In the genomic region with DNA sequence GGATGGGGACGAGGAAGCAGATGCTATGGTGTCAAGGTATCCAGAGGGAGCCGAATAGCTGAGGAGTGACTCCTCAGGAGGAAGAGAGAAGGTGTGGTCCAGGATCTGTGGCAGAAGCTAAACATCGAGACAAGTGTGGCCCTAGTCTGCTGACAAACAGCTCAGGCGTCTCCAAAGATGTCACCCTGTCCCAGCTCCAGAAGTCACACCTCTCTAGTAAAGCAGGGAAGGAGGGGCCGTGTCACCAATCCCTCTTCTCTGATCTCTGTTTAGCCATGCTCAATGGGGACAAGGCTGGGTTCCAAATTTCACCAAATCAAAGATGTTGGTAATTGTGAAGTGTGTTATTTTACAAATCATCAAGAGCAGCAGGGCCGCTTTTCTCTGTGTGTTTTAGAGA, we compare ENCODE assay signal across 23 mouse cellular contexts.
"Had no signal": no experiment of that assay in that cellular context is flagged by ENCODE, and none has a peak within 500 bp of the region (broad histone marks: within the 10 kb centered on the region; RNA-seq: fewer than 3 reads in every experiment).

No protein-coding gene starts in this region.

- ATAC-seq: inflammation-experienced regulatory T-cells, adult 6 months; intestine, embryonic 16.5 days; liver, postnatal 0 days had no signal

- H3K4me2 ChIP-seq: kidney, embryonic 15.5 days; limb, embryonic 12.5 days; limb, embryonic 15.5 days; liver, embryonic 11.5 days; midbrain, embryonic 11.5 days; neural tube, embryonic 12.5 days; neural tube, embryonic 15.5 days had no signal

- H3K9me3 ChIP-seq: kidney, embryonic 15.5 days; limb, embryonic 12.5 days; limb, embryonic 15.5 days; neural tube, embryonic 12.5 days; neural tube, embryonic 15.5 days had no signal

- DNase-seq: kidney, adult 8-10 months; kidney, postnatal 10 days; kidney, postnatal 36 days; left cerebral cortex, postnatal 4 days; liver, postnatal 0 days; midbrain, embryonic 14.5 days; right cerebral cortex, adult 18-20 months; right cerebral cortex, postnatal 14 days; right cerebral cortex, postnatal 4 days; thymus, adult 2 months; thymus, postnatal 14 days; thymus, postnatal 4 days had no signal

- H3K27me3 ChIP-seq: kidney, embryonic 15.5 days; limb, embryonic 12.5 days; limb, embryonic 15.5 days; neural tube, embryonic 12.5 days; neural tube, embryonic 15.5 days had no signal

- H3K4me1 ChIP-seq: kidney, embryonic 15.5 days; limb, embryonic 15.5 days; neural tube, embryonic 12.5 days; neural tube, embryonic 15.5 days had no signal

- H3K27ac ChIP-seq: kidney, embryonic 15.5 days; limb, embryonic 12.5 days; limb, embryonic 15.5 days; liver, embryonic 14.5 days; neural tube, embryonic 12.5 days; neural tube, embryonic 15.5 days; stomach, postnatal 0 days had no signal

- H3K4me3 ChIP-seq: kidney, embryonic 15.5 days; limb, embryonic 12.5 days; limb, embryonic 15.5 days; neural tube, embryonic 12.5 days; neural tube, embryonic 15.5 days had no signal

- H3K9ac ChIP-seq: kidney, embryonic 15.5 days; limb, embryonic 12.5 days; limb, embryonic 15.5 days; liver, embryonic 14.5 days; liver, postnatal 0 days; neural tube, embryonic 12.5 days; neural tube, embryonic 15.5 days had no signal

- H3K36me3 ChIP-seq: kidney, embryonic 15.5 days; limb, embryonic 12.5 days; limb, embryonic 15.5 days; neural tube, embryonic 12.5 days; neural tube, embryonic 15.5 days had no signal
